Mouse (Mus musculus) C2C12 (cell line): ENCODE data around the gene Clasrp. TPM values are rescaled to one million over a fixed set of nuclear protein-coding genes. Genes with fewer than 3 reads are reported as not detected.

Experiments
- H3K27me3 ChIP-seq: one replicate; pipeline ENCODE4 v1.6.1; 2011; ENCODE audit not compliant: control insufficient read depth, insufficient read depth, insufficient read length
- H3K36me3 ChIP-seq: one replicate; pipeline ENCODE4 v1.6.1; 2011; ENCODE audit not compliant: control insufficient read depth, insufficient read depth
- H3K4me3 ChIP-seq: one replicate; pipeline ENCODE4 v1.5.1; 2011; ENCODE audit warnings: mild to moderate bottlenecking, control low read depth; ENCODE audit not compliant: poor library complexity, insufficient read depth, severe bottlenecking
- H3K79me2 ChIP-seq: one replicate; pipeline ENCODE4 v1.6.1; 2011; ENCODE audit not compliant: control insufficient read depth, insufficient read depth
- H3K79me3 ChIP-seq: one replicate; pipeline ENCODE4 v1.6.1; 2011; ENCODE audit warnings: low read depth, control low read depth
- H3ac ChIP-seq: one replicate; pipeline ENCODE3; 2011; ENCODE audit warnings: low read depth; ENCODE audit not compliant: control insufficient read depth, insufficient read length
- CEBPB ChIP-seq: IDR thresholded peaks from one replicate; pipeline ENCODE4 v1.6.1; 2011; ENCODE audit warnings: low read depth, mild to moderate bottlenecking, control low read depth, moderate library complexity
- CTCF ChIP-seq: IDR thresholded peaks from one replicate; pipeline ENCODE4 v1.5.1; 2011; ENCODE audit not compliant: control insufficient read depth, insufficient read depth, insufficient read length
- FOSL1 ChIP-seq: IDR thresholded peaks from one replicate; pipeline ENCODE4 v1.8.0; 2011; ENCODE audit warnings: mild to moderate bottlenecking, low read length; ENCODE audit not compliant: poor library complexity, insufficient read depth, severe bottlenecking
- MAX ChIP-seq: IDR thresholded peaks from one replicate; pipeline ENCODE4 v1.6.1; 2011; ENCODE audit warnings: mild to moderate bottlenecking, control low read depth
- MYOD1 ChIP-seq: IDR thresholded peaks from one replicate; pipeline ENCODE4 v1.6.1; 2011; ENCODE audit warnings: low read depth; ENCODE audit not compliant: control insufficient read depth, insufficient read length
- MYOG ChIP-seq: IDR thresholded peaks from one replicate; pipeline ENCODE4 v1.6.1; 2011; ENCODE audit not compliant: control insufficient read depth, insufficient read length; ENCODE audit errors: extremely low read depth
- USF1 ChIP-seq: IDR thresholded peaks from one replicate; pipeline ENCODE4 v1.6.1; 2011; ENCODE audit warnings: low read depth, mild to moderate bottlenecking, control low read depth, moderate library complexity
- long read RNA-seq, 2 experiments: library from polyadenylated mRNA; unstranded; transcript quantifications; one replicate each; pipeline ENCODE4 v2.0.0; 2019 to 2020
- polyA plus RNA-seq: library from polyadenylated mRNA; unstranded; fragments of >200 nt; fragmentation: generic; extraction: Trizol; gene quantifications from one replicate; pipeline ENCODE4 v1.2.1, GENCODE M21; 2012; ENCODE audit warnings: missing spikeins

Clasrp gene
- 19.0 TPM for polyA plus RNA-seq
- long read RNA-seq, experiment 1, partial matches to known transcripts = 2 of 7 reads
- long read RNA-seq, experiment 1, other reads (novel, unspliced or antisense) = 3 of 7 reads
- long read RNA-seq, experiment 2, transcript Clasrp-209 (21 exons, 2,151 nt) = minor isoform, 6 of 108 reads
- long read RNA-seq, experiment 2, transcript Clasrp-201 (21 exons, 2,180 nt) = major isoform, 56 of 108 reads
- long read RNA-seq, experiment 2, partial matches to known transcripts = 12 of 108 reads
- long read RNA-seq, experiment 2, other reads (novel, unspliced or antisense) = 34 of 108 reads

GRCm38 (mm10) chr7:19603849-19604605 is at the start of gene Clasrp:
Gene Clasrp (minus strand): TSS chr7:19604486.
- H3ac ChIP-seq = peak within 1 kb of the TSS; percentile 92
- H3K79me2 ChIP-seq = peaks cover 36% of the 10 kb centered on the region
- peaks cover 12% of the 10 kb centered on the region for H3K36me3 ChIP-seq
- peak; percentile 12 for TF ChIP-seq MAX
- no peak for TF ChIP-seq MYOG
- H3K4me3 ChIP-seq = peak within 1 kb of the TSS; percentile 92
- no peaks in the 10 kb centered on the region for H3K27me3 ChIP-seq
- peaks cover 21% of the 10 kb centered on the region for H3K79me3 ChIP-seq

GRCm38 (mm10) chr7:19652614-19653013 is 48.3 kb upstream of the Clasrp start:
- Histone ChIP-seq H3K79me2 (peaks cover 16% of the 10 kb centered on the region), H3K36me3 (peaks cover 8% of the 10 kb centered on the region), H3ac (no peak overlapping the region), H3K27me3 (no peaks in the 10 kb centered on the region), H3K4me3 (no peak overlapping the region), H3K79me3 (peaks cover 8% of the 10 kb centered on the region)
- no peak for TF ChIP-seq FOSL1
- no peak for TF ChIP-seq CTCF
- TF ChIP-seq MYOD1 = no peak
- no peak for TF ChIP-seq MYOG
- no peak for TF ChIP-seq CEBPB
- TF ChIP-seq MAX = no peak
- TF ChIP-seq USF1 = no peak

GRCm38 (mm10) chr7:19651063-19651786 is 46.9 kb upstream of the Clasrp start:
- H3K4me3 ChIP-seq = no peak overlapping the region
- H3ac ChIP-seq = no peak overlapping the region
- no peaks in the 10 kb centered on the region for H3K27me3 ChIP-seq
- peaks cover 3% of the 10 kb centered on the region for H3K79me3 ChIP-seq
- H3K79me2 ChIP-seq = peaks cover 3% of the 10 kb centered on the region
- peaks cover 8% of the 10 kb centered on the region for H3K36me3 ChIP-seq
- TF ChIP-seq MAX (no peak), FOSL1 (no peak), USF1 (no peak), MYOD1 (no peak), MYOG (no peak), CTCF (no peak), CEBPB (no peak)

GRCm38 (mm10) chr7:19641223-19641622 is 36.9 kb upstream of the Clasrp start:
- H3K4me3 ChIP-seq = no peak overlapping the region
- H3K79me2 ChIP-seq = no peaks in the 10 kb centered on the region
- no peak overlapping the region for H3ac ChIP-seq
- TF ChIP-seq MYOG (no peak), USF1 (no peak), CEBPB (no peak), MYOD1 (no peak), FOSL1 (no peak)
- no peaks in the 10 kb centered on the region for H3K27me3 ChIP-seq
- H3K36me3 ChIP-seq = peaks cover 19% of the 10 kb centered on the region
- H3K79me3 ChIP-seq = no peaks in the 10 kb centered on the region

GRCm38 (mm10) chr7:19635074-19635827 is 31.0 kb upstream of the Clasrp start:
- no peak for TF ChIP-seq MYOD1
- H3K36me3 ChIP-seq = peaks cover 22% of the 10 kb centered on the region

More at GRCm38 (mm10) chr7:19635074-19635827, 31.0 kb upstream of the Clasrp start:
- no peaks in the 10 kb centered on the region for H3K27me3 ChIP-seq
- H3K4me3 ChIP-seq = no peak overlapping the region
- H3K79me2 ChIP-seq = no peaks in the 10 kb centered on the region
- H3ac ChIP-seq = no peak overlapping the region
- H3K79me3 ChIP-seq = no peaks in the 10 kb centered on the region
